Mouse (Mus musculus): ENCODE data around the gene Ube2q1. TPM values are rescaled to one million over a fixed set of nuclear protein-coding genes. Genes with fewer than 3 reads are reported as not detected.
"Not testable (repeated sequence)": the region's sequence is repeated elsewhere in the genome, so short reads cannot be mapped to it uniquely, and the experiment has no call there.

Ube2q1 gene
- polyA plus RNA-seq, 1 experiment from 2014 or later, result 15.6 TPM

DNA sequence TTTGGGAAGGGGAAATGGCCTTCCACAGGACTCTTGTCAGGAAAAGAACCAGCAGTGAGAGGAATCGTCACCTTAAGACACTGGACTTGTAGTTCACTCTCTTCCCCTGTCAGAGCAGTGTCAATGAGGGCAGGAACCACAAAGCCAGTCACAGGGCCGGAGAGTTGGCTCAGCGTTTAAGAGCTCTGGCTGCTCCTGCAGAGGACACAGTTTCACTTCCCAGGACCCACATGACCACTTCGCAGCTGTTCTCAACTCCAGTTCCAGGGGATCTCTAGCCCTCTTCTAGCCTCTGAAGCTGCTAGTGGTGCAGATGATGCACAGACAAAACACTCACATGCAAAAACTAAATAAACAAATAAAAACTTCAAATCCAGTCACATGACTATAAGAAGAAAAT, 22.9 kb downstream of the Ube2q1 start:
- Histone ChIP-seq H3K4me3 (no peak overlapping the region), H3K27ac (no peak overlapping the region), H3K36me3 (no peaks in the 10 kb centered on the region), H3K4me1 (peaks cover 6% of the 10 kb centered on the region), H3K9me3 (replicated peaks) (no peaks in the 10 kb centered on the region), H3K27me3 (ENCODE audit: low read depth, poor library complexity, severe bottlenecking) (no peaks in the 10 kb centered on the region)
- DNase-seq (ENCODE audit: low spot score), result no peak
- WGBS, result 49% methylated on average over 4 of the region's 4 CpGs

DNA sequence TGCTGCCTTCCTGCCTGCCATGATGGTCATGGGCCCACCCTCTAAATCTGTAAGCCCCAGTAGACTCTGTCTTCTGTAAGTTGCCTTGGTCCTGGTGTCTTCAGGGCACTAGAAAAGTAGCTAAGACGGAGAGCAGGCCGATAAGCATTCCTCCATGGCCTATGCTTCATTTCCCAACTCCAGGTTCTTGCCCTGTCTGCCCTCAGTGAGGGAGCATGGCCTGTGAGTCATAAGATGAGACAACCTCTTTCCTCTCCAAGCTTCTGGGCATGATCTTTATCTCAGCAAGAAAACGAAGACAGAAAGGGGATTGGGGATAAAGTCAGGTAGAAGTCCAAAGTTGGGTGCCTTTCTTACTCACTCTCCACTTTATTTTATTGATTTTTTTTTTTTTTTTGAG, 25.1 kb downstream of the Ube2q1 start:
- Histone ChIP-seq H3K4me3 (no peak overlapping the region), H3K36me3 (no peaks in the 10 kb centered on the region), H3K4me1 (peaks cover 6% of the 10 kb centered on the region), H3K27me3 (ENCODE audit: low read depth, poor library complexity, severe bottlenecking) (no peaks in the 10 kb centered on the region), H3K27ac (no peak overlapping the region), H3K9me3 (replicated peaks) (no peaks in the 10 kb centered on the region)
- 86% methylated on average over 3 of the region's 3 CpGs for WGBS
- DNase-seq (ENCODE audit: low spot score), result no peak

DNA sequence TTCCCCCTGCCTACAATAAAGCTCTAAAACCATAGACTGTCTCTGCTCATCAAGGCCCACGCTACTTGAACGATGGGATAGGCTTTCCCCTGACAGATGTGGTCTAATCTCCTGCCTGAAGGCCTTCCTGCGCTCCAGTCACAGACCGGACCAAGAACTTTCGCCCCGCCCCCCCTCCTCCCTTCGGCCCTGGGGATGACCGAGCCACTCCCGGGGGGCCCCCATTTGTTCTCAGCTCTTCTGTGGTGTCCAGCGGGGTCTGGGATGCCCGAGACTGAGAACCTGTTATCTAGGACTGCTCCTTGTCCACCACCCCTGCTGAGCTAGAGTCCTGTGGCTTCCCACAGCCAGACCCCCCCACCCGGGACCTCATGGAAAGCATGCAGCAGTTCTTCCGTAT, 26.1 kb downstream of the Ube2q1 start:
- no peaks in the 10 kb centered on the region for H3K27me3 ChIP-seq (ENCODE audit: low read depth, poor library complexity, severe bottlenecking)
- 4% methylated on average over 13 of the region's 13 CpGs for WGBS
- no peaks in the 10 kb centered on the region for H3K36me3 ChIP-seq
- peak overlapping the region; percentile 30 for H3K4me3 ChIP-seq
- no peak for DNase-seq (ENCODE audit: low spot score)
- peak overlapping the region; percentile 64 for H3K27ac ChIP-seq
- H3K4me1 ChIP-seq, result peaks cover 6% of the 10 kb centered on the region
- H3K9me3 ChIP-seq (replicated peaks), result no peaks in the 10 kb centered on the region

DNA sequence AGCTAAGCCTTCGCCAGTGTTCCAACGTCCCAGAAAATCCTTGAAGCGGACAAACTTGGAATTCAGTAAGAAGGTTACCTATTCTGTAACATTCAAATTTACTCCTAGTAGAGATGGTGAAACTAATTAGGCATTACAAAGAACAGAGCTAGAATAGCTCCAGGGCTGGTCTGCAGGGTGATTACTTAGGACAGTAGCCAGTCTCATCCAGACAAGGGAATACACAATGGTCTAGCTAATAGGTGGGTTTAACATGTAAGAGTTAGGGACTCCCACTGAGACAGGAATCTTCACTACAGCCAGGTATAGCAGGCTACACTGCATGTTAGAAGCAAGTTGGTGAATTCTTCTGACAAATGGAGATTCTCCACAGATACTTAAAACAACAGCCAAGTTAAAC, 26.7 kb downstream of the Ube2q1 start:
- DNase-seq (ENCODE audit: low spot score); H3K4me1 ChIP-seq; H3K36me3 ChIP-seq; H3K27me3 ChIP-seq (ENCODE audit: low read depth, poor library complexity, severe bottlenecking); H3K9me3 ChIP-seq (replicated peaks); H3K27ac ChIP-seq; H3K4me3 ChIP-seq: not testable (repeated sequence)
- WGBS, result 40% methylated on average over 3 of the region's 3 CpGs

DNA sequence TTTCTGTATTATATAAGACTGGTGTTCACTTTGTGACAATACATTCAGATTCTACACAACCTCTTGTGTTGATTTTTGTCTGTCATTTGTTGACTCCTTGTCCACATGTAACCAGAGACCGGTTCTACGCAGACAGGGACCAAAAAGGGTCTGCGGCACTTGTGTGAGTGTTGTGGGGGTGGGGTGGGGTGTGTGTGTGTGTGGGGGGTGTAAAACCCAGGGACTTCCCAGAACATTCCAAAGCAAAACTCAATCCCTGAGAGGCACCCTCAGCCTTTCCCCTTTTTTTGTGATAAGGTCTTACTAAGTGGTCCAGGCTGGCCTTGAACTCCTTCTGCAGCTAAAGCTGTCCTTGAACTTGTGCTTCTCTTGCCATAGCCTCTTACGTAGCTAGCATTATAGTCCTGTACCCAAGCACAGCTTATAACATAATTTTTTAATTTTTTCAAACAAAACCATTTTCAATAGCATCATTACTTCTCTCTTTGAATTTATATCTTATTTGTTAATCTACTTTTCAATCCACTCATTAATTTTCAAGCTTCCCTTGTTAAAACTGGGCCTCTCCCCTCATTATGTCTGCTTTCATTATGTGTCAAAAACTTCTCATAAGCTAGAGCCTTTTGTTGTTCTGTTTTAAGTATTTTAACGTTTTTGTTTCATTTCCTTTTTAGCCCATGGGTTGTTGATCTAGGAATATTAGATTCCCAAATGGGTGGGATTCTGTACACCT, 27.5 kb downstream of the Ube2q1 start:
- Histone ChIP-seq H3K4me1 (peaks cover 9% of the 10 kb centered on the region), H3K4me3 (no peak overlapping the region), H3K27ac (no peak overlapping the region), H3K27me3 (ENCODE audit: low read depth, poor library complexity, severe bottlenecking) (no peaks in the 10 kb centered on the region), H3K36me3 (no peaks in the 10 kb centered on the region), H3K9me3 (replicated peaks) (no peaks in the 10 kb centered on the region)
- WGBS, result 58% methylated on average over 5 of the region's 5 CpGs
- DNase-seq (ENCODE audit: low spot score), result no peak

DNA sequence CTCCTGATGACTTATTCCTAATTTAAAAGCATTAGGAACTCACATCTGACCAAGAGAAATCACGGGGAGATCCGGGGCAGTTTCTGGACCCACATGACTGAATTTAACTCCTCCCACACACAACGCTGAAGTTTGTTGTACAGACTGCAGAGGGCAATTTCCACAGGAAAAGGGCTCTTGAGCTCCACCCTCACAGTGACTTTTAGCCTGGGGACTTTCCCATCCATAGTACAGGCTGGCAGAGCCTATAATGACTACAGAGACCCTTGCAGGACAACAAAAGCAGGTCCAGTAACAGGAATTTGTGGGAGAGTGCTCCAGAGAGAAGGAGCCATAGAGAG, 28.1 kb downstream of the Ube2q1 start:
- Histone ChIP-seq H3K4me1 (peaks cover 9% of the 10 kb centered on the region), H3K27me3 (ENCODE audit: low read depth, poor library complexity, severe bottlenecking) (no peaks in the 10 kb centered on the region), H3K4me3 (no peak overlapping the region), H3K27ac (no peak overlapping the region), H3K36me3 (no peaks in the 10 kb centered on the region), H3K9me3 (replicated peaks) (no peaks in the 10 kb centered on the region)
- WGBS, result 37% methylated on average over 3 of the region's 3 CpGs
- no peak for DNase-seq (ENCODE audit: low spot score)

DNA sequence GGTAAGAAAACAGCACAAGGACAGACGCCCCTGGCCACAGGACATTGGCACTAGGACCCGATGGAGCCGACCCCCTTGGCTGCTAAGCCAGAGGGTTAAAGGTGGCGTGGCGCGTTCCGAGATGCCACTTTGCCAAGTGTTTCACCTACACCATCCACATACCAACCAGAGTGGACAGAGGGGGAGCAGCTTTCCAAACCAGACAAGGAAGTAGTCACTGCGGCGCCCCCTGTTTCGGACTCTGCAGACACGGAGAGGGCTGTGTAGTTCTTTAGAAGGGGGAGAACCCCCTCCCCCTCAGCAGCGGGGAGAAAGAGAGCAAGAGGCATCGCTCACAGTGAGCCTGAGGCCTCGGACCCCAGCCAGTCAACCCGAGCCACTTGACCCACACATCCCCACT, 29.5 kb downstream of the Ube2q1 start:
- Histone ChIP-seq H3K4me3 (no peak overlapping the region), H3K27me3 (ENCODE audit: low read depth, poor library complexity, severe bottlenecking) (no peaks in the 10 kb centered on the region)

DNA sequence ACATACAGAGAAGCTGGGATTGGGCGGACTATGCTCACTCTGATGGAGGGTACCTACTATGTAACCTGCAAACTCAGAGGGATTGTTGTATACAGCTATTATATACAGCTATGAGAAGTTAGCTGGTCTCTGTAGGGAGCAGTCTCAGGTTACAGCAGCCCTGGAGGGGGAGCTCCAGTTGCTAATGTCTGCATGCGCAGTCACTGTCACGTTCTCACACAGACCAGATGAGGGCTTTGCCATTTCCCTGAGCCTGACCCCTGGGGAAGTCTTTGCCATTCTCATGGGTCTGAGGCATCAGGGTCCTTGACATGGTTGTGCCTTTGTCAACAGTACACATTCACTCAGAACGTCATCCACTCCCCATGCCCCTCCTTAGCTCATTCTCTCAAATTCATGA, 31.8 kb downstream of the Ube2q1 start:
- Histone ChIP-seq H3K4me3 (no peak overlapping the region), H3K9me3 (replicated peaks) (no peaks in the 10 kb centered on the region), H3K36me3 (no peaks in the 10 kb centered on the region), H3K4me1 (peaks cover 2% of the 10 kb centered on the region; the same call in 1 of the 2 replicates), H3K27me3 (ENCODE audit: low read depth, poor library complexity, severe bottlenecking) (no peaks in the 10 kb centered on the region), H3K27ac (no peak overlapping the region)
- DNase-seq (ENCODE audit: low spot score), result no peak
- WGBS, result 65% methylated on average over 4 of the region's 4 CpGs

More for the DNA sequence above, 29.5 kb downstream of the Ube2q1 start:
- no peak overlapping the region for H3K27ac ChIP-seq
- WGBS, result 72% methylated on average over 15 of the region's 15 CpGs
- no peaks in the 10 kb centered on the region for H3K9me3 ChIP-seq (replicated peaks)
- no peaks in the 10 kb centered on the region for H3K36me3 ChIP-seq
- peaks cover 9% of the 10 kb centered on the region for H3K4me1 ChIP-seq
- no peak for DNase-seq (ENCODE audit: low spot score)

DNA sequence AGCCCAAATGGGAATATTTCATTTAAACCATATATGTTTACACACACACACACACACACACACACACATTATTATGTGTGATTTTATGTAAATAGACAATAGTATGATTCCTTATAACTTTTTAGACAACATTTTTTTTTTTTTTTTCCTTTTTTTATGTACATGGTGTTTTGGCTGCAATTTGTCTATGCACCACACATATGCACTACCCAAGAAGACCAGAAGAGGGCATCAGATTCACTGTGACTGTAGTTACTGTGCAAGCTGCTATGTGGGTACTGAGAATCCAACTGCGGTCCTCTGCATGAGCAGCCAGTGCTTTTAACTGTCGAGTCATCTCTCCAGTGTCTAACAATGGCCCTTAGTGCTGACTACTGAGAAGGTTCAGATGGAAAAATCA, 33.3 kb downstream of the Ube2q1 start:
- H3K4me1 ChIP-seq, result peaks cover 2% of the 10 kb centered on the region; the same call in 1 of the 2 replicates
- WGBS, result 89% methylated on average over 2 of the region's 2 CpGs
- no peaks in the 10 kb centered on the region for H3K27me3 ChIP-seq (ENCODE audit: low read depth, poor library complexity, severe bottlenecking)
- no peaks in the 10 kb centered on the region for H3K36me3 ChIP-seq
- H3K27ac ChIP-seq, result no peak overlapping the region
- H3K4me3 ChIP-seq, result no peak overlapping the region
- DNase-seq (ENCODE audit: low spot score), result no peak
- H3K9me3 ChIP-seq (replicated peaks), result no peaks in the 10 kb centered on the region

DNA sequence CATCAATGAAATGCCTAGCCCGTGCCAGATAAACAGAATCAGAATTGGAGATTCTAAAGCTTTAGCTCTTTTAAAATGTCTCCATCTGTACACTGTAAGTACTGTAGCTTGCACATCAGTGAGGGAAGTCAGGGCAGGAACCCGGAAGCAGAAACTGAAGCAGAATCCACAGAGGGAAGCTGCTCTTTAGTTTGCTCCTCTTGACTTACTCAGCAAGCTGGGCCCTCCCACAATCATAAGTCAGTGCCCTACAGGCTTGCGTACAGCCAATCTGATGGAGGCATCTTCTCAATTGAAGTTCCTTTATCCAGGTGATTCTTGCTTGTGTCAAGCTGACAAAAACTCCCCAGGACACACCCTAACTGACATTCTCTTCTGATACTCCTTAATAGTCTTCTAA, 33.8 kb downstream of the Ube2q1 start:
- Histone ChIP-seq H3K27me3 (ENCODE audit: low read depth, poor library complexity, severe bottlenecking) (no peaks in the 10 kb centered on the region), H3K27ac (no peak overlapping the region), H3K9me3 (replicated peaks) (no peaks in the 10 kb centered on the region), H3K4me1 (peaks cover 2% of the 10 kb centered on the region; the same call in 1 of the 2 replicates), H3K36me3 (no peaks in the 10 kb centered on the region), H3K4me3 (no peak overlapping the region)
- 97% methylated on average over 3 of the region's 3 CpGs for WGBS
- no peak for DNase-seq (ENCODE audit: low spot score)

DNA sequence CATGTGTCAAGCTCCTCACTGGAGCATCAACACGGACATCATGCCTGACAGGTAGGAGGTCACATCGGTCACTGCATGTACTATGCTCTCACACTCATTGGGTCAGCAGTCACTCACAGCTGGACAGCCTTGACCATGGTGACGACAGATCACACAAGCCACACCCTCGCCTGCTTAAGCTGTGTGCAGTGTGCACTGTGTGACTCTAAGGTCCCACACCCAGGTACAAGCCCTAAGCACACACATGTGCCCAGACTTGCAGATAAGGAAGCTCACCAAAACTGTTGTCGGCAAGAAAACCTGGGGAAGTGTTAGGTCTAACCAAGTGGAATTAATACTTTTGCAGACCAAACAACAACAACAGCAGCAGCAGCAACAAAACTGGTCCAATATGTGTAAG, 34.5 kb downstream of the Ube2q1 start:
- H3K27me3 ChIP-seq (ENCODE audit: low read depth, poor library complexity, severe bottlenecking), result no peaks in the 10 kb centered on the region
- no peaks in the 10 kb centered on the region for H3K9me3 ChIP-seq (replicated peaks)
- H3K4me3 ChIP-seq, result no peak overlapping the region
- peaks cover 2% of the 10 kb centered on the region; the same call in 1 of the 2 replicates for H3K4me1 ChIP-seq
- DNase-seq (ENCODE audit: low spot score), result no peak
- WGBS, result 81% methylated on average over 5 of the region's 5 CpGs
- no peak overlapping the region for H3K27ac ChIP-seq
- no peaks in the 10 kb centered on the region for H3K36me3 ChIP-seq

DNA sequence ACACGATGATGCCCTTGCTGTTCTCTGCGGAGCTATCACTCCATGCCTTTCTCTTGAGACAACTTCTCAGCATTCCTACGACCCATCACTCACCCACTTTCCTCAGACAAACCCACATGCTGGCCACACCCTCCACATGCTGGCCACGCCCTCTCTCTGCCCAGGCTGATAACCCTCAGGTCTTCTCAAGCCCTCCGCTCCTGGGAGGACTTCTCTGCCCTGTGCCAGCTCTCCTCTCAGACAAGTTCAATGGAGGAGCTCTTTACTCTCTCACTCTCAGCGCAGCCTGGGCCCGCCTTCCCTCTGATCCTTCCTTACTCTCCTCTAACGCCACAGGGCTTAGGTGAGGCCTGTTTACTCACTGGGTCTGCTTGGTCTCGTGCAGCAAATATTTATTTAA, 35.2 kb downstream of the Ube2q1 start:
- Histone ChIP-seq H3K27ac (no peak overlapping the region), H3K27me3 (ENCODE audit: low read depth, poor library complexity, severe bottlenecking) (no peaks in the 10 kb centered on the region), H3K9me3 (replicated peaks) (no peaks in the 10 kb centered on the region), H3K4me3 (no peak overlapping the region), H3K4me1 (peaks cover 2% of the 10 kb centered on the region; the same call in 1 of the 2 replicates), H3K36me3 (no peaks in the 10 kb centered on the region)
- WGBS, result 50% methylated on average over 9 of the region's 9 CpGs
- DNase-seq (ENCODE audit: low spot score), result no peak

DNA sequence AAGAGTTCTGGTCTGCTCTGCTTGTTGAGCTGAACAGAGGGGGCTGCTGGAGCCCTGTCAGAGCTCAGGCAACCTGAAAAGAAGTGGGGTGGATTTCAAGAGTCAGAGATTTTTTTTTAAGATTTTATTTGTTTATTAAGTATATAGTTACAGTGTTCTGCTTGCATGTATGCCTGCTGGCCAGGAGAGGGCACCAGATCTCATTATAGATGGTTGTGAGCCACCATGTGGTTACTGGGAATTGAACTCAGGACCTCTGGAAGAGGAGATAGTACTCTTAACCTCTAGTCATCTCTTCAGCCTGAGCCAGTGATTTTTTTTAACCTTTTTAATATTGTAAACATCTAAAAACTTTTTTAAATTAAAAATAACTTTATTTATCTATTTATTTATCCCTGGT, 37.4 kb downstream of the Ube2q1 start:
- no peak for DNase-seq (ENCODE audit: low spot score)
- no peak overlapping the region for H3K27ac ChIP-seq

DNA sequence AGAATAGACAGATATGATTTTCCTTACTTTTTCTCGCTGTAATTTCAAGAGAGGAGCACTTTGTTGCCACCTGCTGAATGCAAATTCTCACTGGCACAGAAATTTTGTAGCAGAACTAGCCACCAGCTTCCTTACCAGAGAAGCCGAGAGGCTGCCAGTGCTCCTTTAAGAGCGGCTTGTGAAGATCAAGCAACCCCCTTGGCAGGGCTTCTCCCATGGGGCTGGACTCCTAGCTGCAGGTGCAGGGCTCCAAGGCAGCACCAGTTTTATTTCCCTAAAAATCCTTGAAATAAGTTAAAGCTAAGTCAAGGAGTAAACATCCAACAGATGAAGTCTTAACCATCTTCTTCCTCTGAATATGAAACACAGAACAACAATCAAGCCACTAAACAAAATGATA, 38.8 kb downstream of the Ube2q1 start:
- Histone ChIP-seq H3K27me3 (ENCODE audit: low read depth, poor library complexity, severe bottlenecking) (no peaks in the 10 kb centered on the region), H3K27ac (no peak overlapping the region), H3K4me1 (no peaks in the 10 kb centered on the region), H3K36me3 (no peaks in the 10 kb centered on the region), H3K4me3 (no peak overlapping the region), H3K9me3 (replicated peaks) (no peaks in the 10 kb centered on the region)
- WGBS, result 64% methylated on average over 3 of the region's 3 CpGs
- DNase-seq (ENCODE audit: low spot score), result no peak

More for the DNA sequence above, 37.4 kb downstream of the Ube2q1 start:
- Histone ChIP-seq H3K36me3 (no peaks in the 10 kb centered on the region), H3K27me3 (ENCODE audit: low read depth, poor library complexity, severe bottlenecking) (no peaks in the 10 kb centered on the region), H3K4me3 (no peak overlapping the region), H3K9me3 (replicated peaks) (no peaks in the 10 kb centered on the region), H3K4me1 (no peaks in the 10 kb centered on the region)
